In genomic region chr14:48332193-48332592, GRCm38 (mm10) we compare ENCODE assay signal across 8 mouse cellular contexts.
A peak's percentile ranks its signal among the peaks of the same experiment; 100 is the strongest.
DNase-seq lines count a peak whose midpoint lies in the region.

No protein-coding gene starts in this region.

- DNase-seq in heart, adult 18-20 months, result peak; percentile 25 to 49
- DNase-seq in heart, postnatal 4 days, result no peak
- DNase-seq in Muller cell, postnatal 12 days (ENCODE audit: inconsistent ontology term), result peak; percentile 70
- DNase-seq in forelimb bud, embryonic 11.5 days (ENCODE audit: low read depth, low spot score), result peak; percentile 68
- peak; percentile 41 to 65 for DNase-seq in kidney, postnatal 4 days
- DNase-seq in urinary bladder, adult 2 months (ENCODE audit: low spot score), result no peak
- no peak for DNase-seq in thymus, adult 18-20 months
- no peak for DNase-seq in T-cell, adult 2 months (ENCODE audit: low spot score)

Comparison
In these comparisons a context has a peak if more than half of its experiments do, and no peak if none do; other contexts are left out.
1. DNase-seq: peak in heart, adult 18-20 months (2 of 2), Muller cell, postnatal 12 days (single experiment), forelimb bud, embryonic 11.5 days (single experiment) and kidney, postnatal 4 days (2 of 2); none in heart, postnatal 4 days (single experiment), urinary bladder, adult 2 months (single experiment), thymus, adult 18-20 months (0 of 2) and T-cell, adult 2 months (single experiment).